Mouse (Mus musculus) small intestine, adult 2 months (tissue): Measurements from ENCODE around the gene C2cd6.

Source experiments
- CTCF ChIP-seq: fragments of 200-500 bp; IDR thresholded peaks from 2 replicates; pipeline ENCODE4 v1.5.1; 2012; ENCODE audit warnings: low read depth, mild to moderate bottlenecking, control low read depth, inconsistent platforms, low read length, moderate library complexity, mixed read lengths; ENCODE audit not compliant: insufficient replicate concordance, insufficient read length; ENCODE audit errors: extremely low read depth
- POLR2A ChIP-seq: fragments of 200-500 bp; IDR thresholded peaks from 2 replicates; pipeline ENCODE4 v1.6.1; 2012; ENCODE audit warnings: low read depth, mild to moderate bottlenecking, control low read depth, inconsistent platforms, low read length, moderate library complexity

- TF ChIP-seq CTCF (no peak), POLR2A (no peak)
Observed at GRCm38 (mm10) chr1:59037723-59038122, 57.0 kb downstream of the C2cd6 start.
